Mouse (Mus musculus): ENCODE results near the gene Rexo2.

DNA sequence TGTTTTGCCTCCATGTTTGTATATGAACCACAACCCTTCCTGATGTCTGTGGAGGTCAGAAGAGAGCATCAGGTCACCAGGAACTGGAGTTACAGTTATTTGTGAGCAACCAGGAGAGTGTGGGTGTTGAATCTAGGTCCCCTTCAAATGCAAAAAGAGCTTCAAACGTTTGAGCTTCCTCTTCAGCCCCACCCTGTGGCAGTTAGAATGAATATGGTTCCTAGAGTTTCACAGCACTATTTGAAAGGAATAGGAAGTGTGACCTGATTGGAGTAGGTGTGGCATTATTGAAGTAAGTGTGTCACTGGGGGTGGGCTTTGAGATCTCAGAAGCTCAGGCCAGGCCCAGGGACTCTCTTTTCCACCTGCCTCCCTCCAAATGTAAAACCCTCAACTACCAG, 45.1 kb upstream of the Rexo2 start:
- TF ChIP-seq EP300 (IDR thresholded peaks at IDR 0.05; ENCODE audit: low read depth) (no peak), CTCF (IDR thresholded peaks at IDR 0.05; ENCODE audit: low read depth) (no peak)
